Mouse (Mus musculus): ENCODE measurements around the gene Prkar2a. TPM values are rescaled to one million over a fixed set of nuclear protein-coding genes. Genes with fewer than 3 reads are reported as not detected.

Prkar2a gene
- total RNA-seq, 1 experiment from 2014 or later, result 37.4 TPM

- DNase-seq, result peak; percentile 75
Observed at GRCm38 (mm10) chr9:108692226-108693041, 3.3 kb downstream of the Prkar2a start.

GRCm38 (mm10) chr9:108693946-108694345 lies 4.8 kb downstream of the Prkar2a start:
- no peak for DNase-seq

GRCm38 (mm10) chr9:108694533-108694932 lies 5.4 kb downstream of the Prkar2a start:
- DNase-seq, result no peak

GRCm38 (mm10) chr9:108702476-108702875 lies 13.4 kb downstream of the Prkar2a start:
- DNase-seq, result no peak

- peak; percentile 53 for DNase-seq
Observed at GRCm38 (mm10) chr9:108703373-108704110, 14.4 kb downstream of the Prkar2a start.

GRCm38 (mm10) chr9:108704591-108704990 lies 15.5 kb downstream of the Prkar2a start:
- peak; percentile 9 for DNase-seq

GRCm38 (mm10) chr9:108707212-108707611 lies 18.1 kb downstream of the Prkar2a start:
- no peak for DNase-seq

GRCm38 (mm10) chr9:108708833-108709232 lies 19.7 kb downstream of the Prkar2a start:
- no peak for DNase-seq

GRCm38 (mm10) chr9:108710767-108711166 lies 21.7 kb downstream of the Prkar2a start:
- no peak for DNase-seq

- DNase-seq, result no peak
Observed at GRCm38 (mm10) chr9:108716199-108716598, 27.1 kb downstream of the Prkar2a start.

- no peak for DNase-seq
Observed at GRCm38 (mm10) chr9:108723751-108724150, 34.6 kb downstream of the Prkar2a start.

- no peak for DNase-seq
Observed at GRCm38 (mm10) chr9:108726116-108726515, 37.0 kb downstream of the Prkar2a start.

GRCm38 (mm10) chr9:108729050-108729449 lies 39.9 kb downstream of the Prkar2a start:
- no peak for DNase-seq

- no peak for DNase-seq
Observed at GRCm38 (mm10) chr9:108732462-108732861, 43.3 kb downstream of the Prkar2a start.

GRCm38 (mm10) chr9:108734626-108735025 lies 45.5 kb downstream of the Prkar2a start:
- DNase-seq, result no peak

- no peak for DNase-seq
Observed at GRCm38 (mm10) chr9:108739239-108739638, 50.1 kb downstream of the Prkar2a start.

GRCm38 (mm10) chr9:108740062-108740461 lies 50.9 kb downstream of the Prkar2a start:
- DNase-seq, result no peak

- no peak for DNase-seq
Observed at GRCm38 (mm10) chr9:108742048-108742447, 52.9 kb downstream of the Prkar2a start.

GRCm38 (mm10) chr9:108746876-108747499 lies 57.9 kb downstream of the Prkar2a start:
- DNase-seq, result no peak

- no peak for DNase-seq
Observed at GRCm38 (mm10) chr9:108747694-108748093, 58.6 kb downstream of the Prkar2a start.

- no peak for DNase-seq
Observed at GRCm38 (mm10) chr9:108748600-108749183, 59.6 kb downstream of the Prkar2a start.

GRCm38 (mm10) chr9:108750616-108751015 lies 61.5 kb downstream of the Prkar2a start:
- DNase-seq, result no peak
